12 mouse cellular contexts compared by ENCODE assay signal in genomic region chr15:101220905-101221297, GRCm38 (mm10). TPM values are rescaled to one million over a fixed set of nuclear protein-coding genes. Genes with fewer than 3 reads are reported as not detected.
DNase-seq lines count a peak whose midpoint lies in the region; ATAC-seq and TF ChIP-seq lines count a peak whose summit lies in the region.
"Had no signal": no experiment of that assay in that cellular context is flagged by ENCODE, and none has a peak within 500 bp of the region (broad histone marks: within the 10 kb centered on the region; RNA-seq: fewer than 3 reads in every experiment).

No protein-coding gene starts in this region.

- H3K27me3 ChIP-seq in embryonic facial prominence, embryonic 11.5 days (ENCODE audit: control insufficient read depth, insufficient read depth, low read length): 0 out of 2 replicates have a peak, but pooled peaks cover 2% of the 10 kb centered on the region
- no peaks in the 10 kb centered on the region for H3K27me3 ChIP-seq in intestine, postnatal 0 days (replicated peaks; ENCODE audit: control insufficient read depth, insufficient read depth, low read length)

- H3K9me3 ChIP-seq in embryonic facial prominence, embryonic 11.5 days (replicated peaks; ENCODE audit: control insufficient read depth, low read length): no peaks in the 10 kb centered on the region
- H3K9me3 ChIP-seq in intestine, postnatal 0 days (ENCODE audit: control insufficient read depth): no peaks in the 10 kb centered on the region

- ATAC-seq in embryonic facial prominence, embryonic 11.5 days (replicated peaks; ENCODE audit: insufficient number of reproducible peaks, low FRiP score, low TSS enrichment, low read depth): peak; percentile 64
- ATAC-seq in intestine, postnatal 0 days: peak; percentile 22; the same call in 1 of the 2 replicates

- H3K36me3 ChIP-seq in embryonic facial prominence, embryonic 11.5 days (replicated peaks; ENCODE audit: control insufficient read depth, insufficient read depth, low read depth, low read length): no peaks in the 10 kb centered on the region
- H3K36me3 ChIP-seq in intestine, postnatal 0 days (ENCODE audit: control insufficient read depth, insufficient read depth): no peaks in the 10 kb centered on the region

- peak overlapping the region; percentile 10; the same call in 1 of the 2 replicates for H3K4me2 ChIP-seq in embryonic facial prominence, embryonic 11.5 days (ENCODE audit: low read depth, low read length)
- H3K4me2 ChIP-seq in intestine, postnatal 0 days (replicated peaks; ENCODE audit: low read depth): no peak overlapping the region; the same call in 1 of the 2 replicates

- H3K27ac ChIP-seq in layer of hippocampus, adult 2 months: peak overlapping the region; percentile 46; the same call in 1 of the 2 replicates
- H3K27ac ChIP-seq in embryonic facial prominence, embryonic 11.5 days (replicated peaks; ENCODE audit: low read depth, low read length): peak overlapping the region; percentile 47; the same call in 1 of the 2 replicates
- H3K27ac ChIP-seq in intestine, postnatal 0 days (ENCODE audit: low read depth, low read length): no peak overlapping the region
- H3K27ac ChIP-seq: liver, embryonic 14.5 days had no signal

- 5% methylated on average over 8 of the region's 8 CpGs for WGBS in embryonic facial prominence, embryonic 11.5 days
- WGBS in intestine, postnatal 0 days: 8% methylated on average over 8 of the region's 8 CpGs

- intact Hi-C loops in left cerebral cortex, postnatal 36 days (cut with DNase I): loop anchor here (2.0 to 10.0 kb wide), 4 partner anchors 18 to 854 kb away; partner anchors contain the start of genes Atg101 and Eif4b

- H3K4me1 ChIP-seq in embryonic facial prominence, embryonic 11.5 days (ENCODE audit: control insufficient read depth, insufficient read depth, low read length): peaks cover 9% of the 10 kb centered on the region
- 0 out of 2 replicates have a peak, but pooled peaks cover 5% of the 10 kb centered on the region for H3K4me1 ChIP-seq in intestine, postnatal 0 days (replicated peaks; ENCODE audit: control insufficient read depth, insufficient read depth, low read length)

- no peak overlapping the region for H3K4me3 ChIP-seq in layer of hippocampus, adult 2 months
- H3K4me3 ChIP-seq in embryonic facial prominence, embryonic 11.5 days (ENCODE audit: low read depth, low read length): no peak overlapping the region
- no peak overlapping the region for H3K4me3 ChIP-seq in intestine, postnatal 0 days (ENCODE audit: low read depth, low read length)

- H3K9ac ChIP-seq in embryonic facial prominence, embryonic 11.5 days (replicated peaks; ENCODE audit: low read length): no peak overlapping the region
- H3K9ac ChIP-seq in intestine, postnatal 0 days (ENCODE audit: low read depth, low read length): no peak overlapping the region
- H3K9ac ChIP-seq: liver, embryonic 14.5 days had no signal

- no peak for TF ChIP-seq CTCF in layer of hippocampus, adult 2 months (conservative IDR thresholded peaks at IDR 0.05)
- no peak for TF ChIP-seq CTCF in intestine, postnatal 0 days (IDR thresholded peaks at IDR 0.05; ENCODE audit: low read depth)

- no peak for DNase-seq in layer of hippocampus, adult 2 months (ENCODE audit: low spot score in 2 of 2)
- no peak for DNase-seq in layer of hippocampus, postnatal 10 days (ENCODE audit: low spot score in 2 of 2)
- peak; percentile 71 for DNase-seq in embryonic facial prominence, embryonic 11.5 days (ENCODE audit: low spot score)
- DNase-seq in retina, embryonic 14.5 days (ENCODE audit: low spot score): peak; percentile 77
- DNase-seq in cerebellum, postnatal 10 days: no peak
- DNase-seq in left cerebral cortex, postnatal 36 days (ENCODE audit: low spot score in 2 of 2): no peak
- no peak for DNase-seq in spleen, postnatal 36 days (ENCODE audit: low spot score in 2 of 2)
- DNase-seq: cerebellum, adult 11 months; gastrocnemius, postnatal 36 days; kidney, adult 8-10 months had no signal

RNA-seq across cellular contexts. Expression of gene Grasp, which starts 3.1 kb away (rescaled TPM):
- 10 to 100 TPM; 79.5 to 82.7 TPM for total RNA-seq in layer of hippocampus, adult 2 months (2021)
- total RNA-seq in layer of hippocampus, postnatal 10 days (2021): 10 to 100 TPM; 33.3 to 35.3 TPM
- polyA plus RNA-seq in embryonic facial prominence, embryonic 11.5 days (2014; fragmentation: Nextera tagmentation; extraction: Ambion mirVana): 5.6 and 6.0 TPM in 2 replicates
- polyA plus RNA-seq in intestine, postnatal 0 days (2015; fragmentation: Nextera tagmentation; extraction: Ambion mirVana): 1.7 and 2.0 TPM in 2 replicates
- total RNA-seq in left cerebral cortex, postnatal 36 days (2021): 10 to 100 TPM; 76.3 to 89.5 TPM

RNA-seq across cellular contexts. Expression of gene Nr4a1, which starts 33.2 kb away (rescaled TPM):
- 10 to 100 TPM; 39.8 to 54.8 TPM for total RNA-seq in layer of hippocampus, adult 2 months (2021)
- 10 to 100 TPM; 28.4 to 33.9 TPM for total RNA-seq in layer of hippocampus, postnatal 10 days (2021)
- 2.2 and 3.0 TPM in 2 replicates for polyA plus RNA-seq in embryonic facial prominence, embryonic 11.5 days (2014; fragmentation: Nextera tagmentation; extraction: Ambion mirVana)
- 5.9 and 10.0 TPM in 2 replicates for polyA plus RNA-seq in intestine, postnatal 0 days (2015; fragmentation: Nextera tagmentation; extraction: Ambion mirVana)
- 100 to 1,000 TPM in 1 of 2 experiments, 10 to 100 TPM in 1; 60.5 to 156 TPM for total RNA-seq in left cerebral cortex, postnatal 36 days (2021)

RNA-seq across cellular contexts. Expression of gene Acvr1b, which starts 47.0 kb away (rescaled TPM):
- total RNA-seq in layer of hippocampus, adult 2 months (2021): 10 to 100 TPM; 85.1 to 87.8 TPM
- 10 to 100 TPM; 78.9 to 79.2 TPM for total RNA-seq in layer of hippocampus, postnatal 10 days (2021)
- 10.5 and 11.4 TPM in 2 replicates for polyA plus RNA-seq in embryonic facial prominence, embryonic 11.5 days (2014; fragmentation: Nextera tagmentation; extraction: Ambion mirVana)
- 6.0 and 6.8 TPM in 2 replicates for polyA plus RNA-seq in intestine, postnatal 0 days (2015; fragmentation: Nextera tagmentation; extraction: Ambion mirVana)
- total RNA-seq in left cerebral cortex, postnatal 36 days (2021): 100 to 1,000 TPM; 110 to 118 TPM

Comparison
In these comparisons a context has a peak if more than half of its experiments do, and no peak if none do; other contexts are left out.
1. DNase-seq: peak in embryonic facial prominence, embryonic 11.5 days (single experiment) and retina, embryonic 14.5 days (single experiment); none in layer of hippocampus, adult 2 months (0 of 2), layer of hippocampus, postnatal 10 days (0 of 2), cerebellum, postnatal 10 days (0 of 2), left cerebral cortex, postnatal 36 days (0 of 2) and spleen, postnatal 36 days (0 of 2).